Mouse (Mus musculus): ENCODE measurements around the gene Rnf215. TPM values are rescaled to one million over a fixed set of nuclear protein-coding genes. Genes with fewer than 3 reads are reported as not detected.

The Rnf215 gene
- total and polyA plus RNA-seq, 3 experiments: 14.9 to 24.8 (median 24.3) TPM

DNA sequence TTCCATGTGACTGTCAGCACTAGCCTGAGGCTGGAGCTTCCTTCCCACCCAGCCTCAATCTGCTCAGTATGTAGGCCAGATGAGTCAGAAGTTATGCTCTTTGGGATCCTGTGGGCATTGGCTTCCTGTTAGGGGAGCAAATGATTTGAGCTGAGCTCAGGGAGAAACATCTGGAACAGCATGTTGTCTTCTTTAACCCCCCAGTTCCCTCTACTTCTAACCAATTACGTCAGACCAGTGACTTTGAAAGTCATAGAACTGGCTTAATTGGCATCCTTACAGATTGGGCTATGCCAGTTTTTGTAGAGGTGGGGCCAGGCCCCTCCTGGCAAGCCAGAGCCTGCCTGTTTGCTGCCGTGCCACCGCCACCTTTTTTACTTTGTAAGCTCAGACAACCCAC is 55.7 kb downstream of the Rnf215 start:
- no peak for TF ChIP-seq CTCF (conservative IDR thresholded peaks at IDR 0.05 in 1 of 2, IDR thresholded peaks at IDR 0.05 in 1 of 2; ENCODE audit: low read depth in 2 of 2, low read length in 2 of 2)
- TF ChIP-seq USF1 (IDR thresholded peaks at IDR 0.05; ENCODE audit: low read depth, low read length): no peak
- no peak for TF ChIP-seq TBP (conservative IDR thresholded peaks at IDR 0.05; ENCODE audit: low read depth, low read length)
- TF ChIP-seq IRF4 (IDR thresholded peaks at IDR 0.05; ENCODE audit: low read depth, low read length): no peak
- TF ChIP-seq ELF1 (IDR thresholded peaks at IDR 0.05; ENCODE audit: low read depth, low read length): no peak
- TF ChIP-seq E2F4 (IDR thresholded peaks at IDR 0.05; ENCODE audit: insufficient replicate concordance, low read depth, low read length): no peak
- TF ChIP-seq EP300 (IDR thresholded peaks at IDR 0.05; ENCODE audit: low read length): no peak
- no peak for TF ChIP-seq BHLHE40 (IDR thresholded peaks at IDR 0.05; ENCODE audit: low read depth, low read length)
- no peak for TF ChIP-seq ZKSCAN1 (IDR thresholded peaks at IDR 0.05; ENCODE audit: borderline replicate concordance, low read depth, low read length)
- no peak for TF ChIP-seq MAX (IDR thresholded peaks at IDR 0.05; ENCODE audit: low read length)
- TF ChIP-seq POLR2AphosphoS2 (IDR thresholded peaks at IDR 0.05; ENCODE audit: low read depth, low read length): no peak
- TF ChIP-seq GABPA (IDR thresholded peaks at IDR 0.05; ENCODE audit: insufficient replicate concordance, low read depth, low read length): no peak
- no peak for TF ChIP-seq JUN (IDR thresholded peaks at IDR 0.05; ENCODE audit: insufficient read depth, low read depth, low read length)
- TF ChIP-seq SIN3A (IDR thresholded peaks at IDR 0.05; ENCODE audit: low read length): no peak
- no peak for TF ChIP-seq ZC3H11A (IDR thresholded peaks at IDR 0.05; ENCODE audit: low read depth, low read length)
- TF ChIP-seq UBTF (IDR thresholded peaks at IDR 0.05; ENCODE audit: low read depth, low read length): no peak
- no peak for TF ChIP-seq ZMIZ1 (IDR thresholded peaks at IDR 0.05; ENCODE audit: low read depth, low read length)
- no peak for TF ChIP-seq NELFE (IDR thresholded peaks at IDR 0.05; ENCODE audit: low read depth, low read length)
- TF ChIP-seq MAFK (IDR thresholded peaks at IDR 0.05; ENCODE audit: insufficient replicate concordance, low read length): no peak
- no peak for TF ChIP-seq MAZ (IDR thresholded peaks at IDR 0.05; ENCODE audit: low read depth, low read length)
- H3K4me2 ChIP-seq (ENCODE audit: insufficient read depth, low read depth, poor library complexity, severe bottlenecking): no peak overlapping the region
- H3K79me2 ChIP-seq (replicated peaks; ENCODE audit: control insufficient read depth, extremely low read depth, insufficient read depth, poor library complexity, severe bottlenecking): peaks cover 24% of the 10 kb centered on the region

More for the DNA sequence above, 55.7 kb downstream of the Rnf215 start:
- Histone ChIP-seq H3K9me3 (replicated peaks; ENCODE audit: low read length) (no peaks in the 10 kb centered on the region), H3K4me1 (ENCODE audit: control insufficient read depth in 1 of 2, insufficient read depth in 2 of 2) (peaks cover 21 to 84% of the 10 kb centered on the region in 2 experiments), H3K27ac (ENCODE audit: insufficient read depth, low read depth) (no peak overlapping the region), H3K4me3 (replicated peaks in 1 of 3; ENCODE audit: low read depth in 2 of 3, low read length in 2 of 3, poor library complexity in 1 of 3) (no peak overlapping the region), H3K27me3 (replicated peaks) (no peaks in the 10 kb centered on the region), H3K9ac (ENCODE audit: insufficient read depth, low read depth) (no peak overlapping the region), H3K36me3 (replicated peaks in 1 of 2; ENCODE audit: control insufficient read depth in 1 of 2, insufficient read depth in 1 of 2, low read length in 1 of 2) (peaks cover 0 to 38% of the 10 kb centered on the region in 2 experiments)
- no peak for DNase-seq (ENCODE audit: extremely low read depth)
- dilution Hi-C loops (cut with MboI; ENCODE audit: extremely low pct_ligation_motif_present, extremely low pct_unique_long_range_greater_than_20kb, low sequenced_read_pairs): no loop called here
- in situ Hi-C loops (cut with MboI; ENCODE audit: low pct_ligation_motif_present, low pct_unique_long_range_greater_than_20kb, low sequenced_read_pairs): no loop called here

Other genes starting within 250 kb of the Rnf215 start
- 0.08 and 0.21 TPM in 2 replicates for gene 4921536K21Rik, start 240.1 kb upstream of the Rnf215 start, total RNA-seq (2012; rRNA removed)
- 0.08 TPM in 1 of 2 replicates, not detected in the other for gene 4921536K21Rik, start 240.1 kb upstream of the Rnf215 start, total RNA-seq (2014; rRNA removed)
- 0.56 and 0.61 TPM in 2 replicates for gene 4921536K21Rik, start 240.1 kb upstream of the Rnf215 start, polyA plus RNA-seq (2012; ENCODE audit: insufficient read length, low read depth)
- gene Dusp18, start 240.0 kb upstream of the Rnf215 start, total RNA-seq (2012; rRNA removed): 4.7 and 4.8 TPM in 2 replicates
- 2.3 and 2.8 TPM in 2 replicates for gene Dusp18, start 240.0 kb upstream of the Rnf215 start, total RNA-seq (2014; rRNA removed)
- gene Dusp18, start 240.0 kb upstream of the Rnf215 start, polyA plus RNA-seq (2012; ENCODE audit: insufficient read length, low read depth): 5.5 and 6.6 TPM in 2 replicates
- 9.5 and 10.9 TPM in 2 replicates for gene Slc35e4, start 220.5 kb upstream of the Rnf215 start, total RNA-seq (2012; rRNA removed)
- 3.3 and 4.5 TPM in 2 replicates for gene Slc35e4, start 220.5 kb upstream of the Rnf215 start, total RNA-seq (2014; rRNA removed)
- 4.0 and 4.6 TPM in 2 replicates for gene Slc35e4, start 220.5 kb upstream of the Rnf215 start, polyA plus RNA-seq (2012; ENCODE audit: insufficient read length, low read depth)
- gene Tcn2, start 203.0 kb upstream of the Rnf215 start, total RNA-seq (2012; rRNA removed): 4.7 and 8.6 TPM in 2 replicates
- 1.2 and 1.3 TPM in 2 replicates for gene Tcn2, start 203.0 kb upstream of the Rnf215 start, total RNA-seq (2014; rRNA removed)
- gene Tcn2, start 203.0 kb upstream of the Rnf215 start, polyA plus RNA-seq (2012; ENCODE audit: insufficient read length, low read depth): 2.5 and 2.7 TPM in 2 replicates
- 120 and 149 TPM in 2 replicates for gene Pes1, start 171.2 kb upstream of the Rnf215 start, total RNA-seq (2012; rRNA removed)
- 226 and 251 TPM in 2 replicates for gene Pes1, start 171.2 kb upstream of the Rnf215 start, total RNA-seq (2014; rRNA removed)
- gene Pes1, start 171.2 kb upstream of the Rnf215 start, polyA plus RNA-seq (2012; ENCODE audit: insufficient read length, low read depth): 304 and 311 TPM in 2 replicates
- 0.21 and 0.50 TPM in 2 replicates for gene 4930556J24Rik, start 158.4 kb upstream of the Rnf215 start, total RNA-seq (2012; rRNA removed)
- not detected in 2 replicates for gene 4930556J24Rik, start 158.4 kb upstream of the Rnf215 start, total RNA-seq (2014; rRNA removed)
- 0.70 and 0.78 TPM in 2 replicates for gene 4930556J24Rik, start 158.4 kb upstream of the Rnf215 start, polyA plus RNA-seq (2012; ENCODE audit: insufficient read length, low read depth)
- 0.08 TPM in 1 of 2 replicates, not detected in the other for gene Gal3st1, start 151.6 kb upstream of the Rnf215 start, total RNA-seq (2012; rRNA removed)
- not detected in 2 replicates for gene Gal3st1, start 151.6 kb upstream of the Rnf215 start, total RNA-seq (2014; rRNA removed)
- 0.14 TPM in 1 of 2 replicates, not detected in the other for gene Gal3st1, start 151.6 kb upstream of the Rnf215 start, polyA plus RNA-seq (2012; ENCODE audit: insufficient read length, low read depth)
- 0.47 and 0.55 TPM in 2 replicates for gene Sec14l4, start 103.7 kb upstream of the Rnf215 start, total RNA-seq (2012; rRNA removed)
- 0.42 and 0.46 TPM in 2 replicates for gene Sec14l4, start 103.7 kb upstream of the Rnf215 start, total RNA-seq (2014; rRNA removed)
- gene Sec14l4, start 103.7 kb upstream of the Rnf215 start, polyA plus RNA-seq (2012; ENCODE audit: insufficient read length, low read depth): 2.2 and 3.5 TPM in 2 replicates
- gene Sec14l3, start 70.4 kb upstream of the Rnf215 start, total RNA-seq (2012; rRNA removed): 0.21 TPM in 1 of 2 replicates, not detected in the other
- not detected in 2 replicates for gene Sec14l3, start 70.4 kb upstream of the Rnf215 start, total RNA-seq (2014; rRNA removed)
- gene Sec14l3, start 70.4 kb upstream of the Rnf215 start, polyA plus RNA-seq (2012; ENCODE audit: insufficient read length, low read depth): not detected in 2 replicates
- gene Mtfp1, start 39.8 kb upstream of the Rnf215 start, total RNA-seq (2012; rRNA removed): 30.0 and 41.0 TPM in 2 replicates
- 22.1 and 22.3 TPM in 2 replicates for gene Mtfp1, start 39.8 kb upstream of the Rnf215 start, total RNA-seq (2014; rRNA removed)
- gene Mtfp1, start 39.8 kb upstream of the Rnf215 start, polyA plus RNA-seq (2012; ENCODE audit: insufficient read length, low read depth): 27.0 and 27.7 TPM in 2 replicates
- 21.5 and 26.1 TPM in 2 replicates for gene Sec14l2, start 11.8 kb upstream of the Rnf215 start, total RNA-seq (2012; rRNA removed)
- gene Sec14l2, start 11.8 kb upstream of the Rnf215 start, total RNA-seq (2014; rRNA removed): 21.9 and 24.2 TPM in 2 replicates
- gene Sec14l2, start 11.8 kb upstream of the Rnf215 start, polyA plus RNA-seq (2012; ENCODE audit: insufficient read length, low read depth): 16.7 and 19.0 TPM in 2 replicates
- 4.2 and 4.4 TPM in 2 replicates for gene Ccdc157, start 25.1 kb downstream of the Rnf215 start, total RNA-seq (2012; rRNA removed)
- gene Ccdc157, start 25.1 kb downstream of the Rnf215 start, total RNA-seq (2014; rRNA removed): 2.3 and 2.6 TPM in 2 replicates
- 3.9 and 4.0 TPM in 2 replicates for gene Ccdc157, start 25.1 kb downstream of the Rnf215 start, polyA plus RNA-seq (2012; ENCODE audit: insufficient read length, low read depth)
- 46.5 and 56.9 TPM in 2 replicates for gene Sf3a1, start 25.1 kb downstream of the Rnf215 start, total RNA-seq (2012; rRNA removed)
- 28.6 and 29.5 TPM in 2 replicates for gene Sf3a1, start 25.1 kb downstream of the Rnf215 start, total RNA-seq (2014; rRNA removed)
- gene Sf3a1, start 25.1 kb downstream of the Rnf215 start, polyA plus RNA-seq (2012; ENCODE audit: insufficient read length, low read depth): 93.4 and 97.6 TPM in 2 replicates
- gene Tbc1d10a, start 51.6 kb downstream of the Rnf215 start, total RNA-seq (2012; rRNA removed): 30.3 and 37.7 TPM in 2 replicates
- gene Tbc1d10a, start 51.6 kb downstream of the Rnf215 start, total RNA-seq (2014; rRNA removed): 30.9 and 33.9 TPM in 2 replicates
- 33.5 and 37.6 TPM in 2 replicates for gene Tbc1d10a, start 51.6 kb downstream of the Rnf215 start, polyA plus RNA-seq (2012; ENCODE audit: insufficient read length, low read depth)
- gene Castor1, start 83.0 kb downstream of the Rnf215 start, total RNA-seq (2012; rRNA removed): 4.7 and 5.8 TPM in 2 replicates
- 13.0 TPM in 2 replicates for gene Castor1, start 83.0 kb downstream of the Rnf215 start, total RNA-seq (2014; rRNA removed)
- gene Castor1, start 83.0 kb downstream of the Rnf215 start, polyA plus RNA-seq (2012; ENCODE audit: insufficient read length, low read depth): 18.2 and 23.7 TPM in 2 replicates
- gene Osm, start 101.2 kb downstream of the Rnf215 start, total RNA-seq (2012; rRNA removed): 11.0 and 12.8 TPM in 2 replicates
- gene Osm, start 101.2 kb downstream of the Rnf215 start, total RNA-seq (2014; rRNA removed): 11.8 and 15.1 TPM in 2 replicates
- gene Osm, start 101.2 kb downstream of the Rnf215 start, polyA plus RNA-seq (2012; ENCODE audit: insufficient read length, low read depth): 10.4 and 12.5 TPM in 2 replicates
- gene Lif, start 122.4 kb downstream of the Rnf215 start, total RNA-seq (2012; rRNA removed): 0.42 and 1.8 TPM in 2 replicates
- 0.05 and 0.15 TPM in 2 replicates for gene Lif, start 122.4 kb downstream of the Rnf215 start, total RNA-seq (2014; rRNA removed)
- 0.07 and 0.17 TPM in 2 replicates for gene Lif, start 122.4 kb downstream of the Rnf215 start, polyA plus RNA-seq (2012; ENCODE audit: insufficient read length, low read depth)